Mouse (Mus musculus): Measurements from ENCODE around the gene Vwa8.

DNA sequence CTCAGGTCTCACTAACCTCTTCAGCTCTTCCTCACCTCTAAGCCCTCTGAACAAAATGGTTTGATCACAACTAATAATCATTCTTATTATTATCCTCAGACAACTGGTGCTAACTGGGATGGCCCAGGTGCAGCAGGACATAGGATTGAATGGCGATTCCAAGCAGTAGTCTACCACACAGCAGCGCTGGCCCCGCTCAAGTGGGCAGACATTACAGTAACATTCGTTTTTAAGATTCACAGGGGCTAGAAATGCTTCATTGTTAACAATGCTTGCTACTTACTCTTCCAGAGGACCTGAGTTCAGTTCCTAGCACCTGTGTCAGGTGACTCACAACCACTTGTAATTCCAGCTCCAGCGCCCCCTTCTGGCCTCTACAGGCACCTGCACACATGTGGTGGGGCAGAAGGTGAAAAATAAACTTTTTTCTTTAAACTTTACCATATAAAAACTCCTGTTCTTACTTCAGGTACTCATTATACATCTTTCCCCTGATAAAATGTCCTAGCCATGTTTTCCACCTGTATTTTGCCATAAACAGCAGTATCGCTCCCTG is 290.3 kb downstream of the Vwa8 start:
- TF ChIP-seq CTCF (IDR thresholded peaks at IDR 0.05; ENCODE audit: control insufficient read depth, insufficient read depth, insufficient read length): no peak
- TF ChIP-seq USF1 (IDR thresholded peaks at IDR 0.05; ENCODE audit: low read depth): no peak
